ENCODE assay signal across 17 mouse cellular contexts in the genomic region with DNA sequence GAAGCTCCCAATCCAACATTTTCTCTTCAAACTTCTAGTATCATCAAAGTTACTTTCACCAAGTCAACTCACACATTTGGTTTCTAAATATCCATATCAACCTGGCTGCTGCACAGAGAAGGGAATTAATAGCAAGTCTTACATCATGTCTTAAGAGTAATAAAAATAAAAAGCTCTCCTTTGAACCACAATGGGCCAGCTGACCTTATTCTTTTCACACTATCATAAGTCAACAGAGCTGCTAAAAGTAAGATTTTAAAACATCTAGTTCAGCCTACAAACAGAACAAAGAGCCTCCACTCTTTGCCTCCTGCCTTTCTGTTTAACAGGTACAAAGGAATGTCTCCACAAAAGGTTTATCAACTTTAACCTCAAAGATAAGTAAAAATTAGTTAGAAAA. TPM values are rescaled to one million over a fixed set of nuclear protein-coding genes. Genes with fewer than 3 reads are reported as not detected.
A peak's percentile ranks its signal among the peaks of the same experiment; 100 is the strongest.
DNase-seq lines count a peak whose midpoint lies in the region; ATAC-seq and TF ChIP-seq lines count a peak whose summit lies in the region.
"Had no signal": no experiment of that assay in that cellular context is flagged by ENCODE, and none has a peak within 500 bp of the region (broad histone marks: within the 10 kb centered on the region; RNA-seq: fewer than 3 reads in every experiment).

No protein-coding gene starts in this region.

- no peak for DNase-seq in heart, adult 2 months
- DNase-seq in layer of hippocampus, adult 2 months (ENCODE audit: low spot score in 2 of 2), result no peak
- no peak for DNase-seq in layer of hippocampus, adult 9-10 months (ENCODE audit: low spot score)
- peak; percentile 23 for DNase-seq in lung, postnatal 0 days (ENCODE audit: low spot score)
- no peak for DNase-seq in lung, adult 2 months
- DNase-seq: adrenal gland, postnatal 10 days; cerebellum, adult 11-12 months; cerebellum, adult 9-10 months; cerebellum, postnatal 25 days; gastrocnemius, postnatal 25 days had no signal

- peak overlapping the region; percentile 63; the same call in 1 of the 2 replicates for H3K27ac ChIP-seq in heart, embryonic 13.5 days (replicated peaks)
- H3K27ac ChIP-seq in heart, adult 2 months, result no peak overlapping the region
- 0 out of 2 replicates have a peak overlapping the region, but pooled peaks have one; percentile 51 for H3K27ac ChIP-seq in layer of hippocampus, adult 2 months
- no peak overlapping the region for H3K27ac ChIP-seq in lung, postnatal 0 days (ENCODE audit: low read length)
- H3K27ac ChIP-seq in intestine, postnatal 0 days (ENCODE audit: low read depth, low read length), result no peak overlapping the region
- H3K27ac ChIP-seq in midbrain, embryonic 15.5 days, result no peak overlapping the region
- H3K27ac ChIP-seq: embryonic facial prominence, embryonic 12.5 days; forebrain, embryonic 15.5 days; hindbrain, embryonic 10.5 days; hindbrain, embryonic 14.5 days had no signal

- H3K4me1 ChIP-seq in heart, embryonic 13.5 days, result peaks cover 73% of the 10 kb centered on the region
- peaks cover 2% of the 10 kb centered on the region; the same call in 1 of the 2 replicates for H3K4me1 ChIP-seq in heart, adult 2 months (ENCODE audit: control insufficient read depth, insufficient read depth, low read length)
- peaks cover 6% of the 10 kb centered on the region; the same call in 1 of the 2 replicates for H3K4me1 ChIP-seq in lung, postnatal 0 days (ENCODE audit: insufficient read depth, low read depth, low read length)
- H3K4me1 ChIP-seq in lung, adult 2 months (ENCODE audit: control insufficient read depth, insufficient read depth, low read length), result peaks cover 14% of the 10 kb centered on the region
- H3K4me1 ChIP-seq in intestine, postnatal 0 days (replicated peaks; ENCODE audit: control insufficient read depth, insufficient read depth, low read length), result no peaks in the 10 kb centered on the region
- no peaks in the 10 kb centered on the region; the same call in 1 of the 2 replicates for H3K4me1 ChIP-seq in midbrain, embryonic 15.5 days

- TF ChIP-seq EP300 in heart, adult 2 months (IDR thresholded peaks at IDR 0.05; ENCODE audit: insufficient read depth, low read depth, low read length), result no peak
- TF ChIP-seq EP300 in lung, postnatal 0 days (IDR thresholded peaks at IDR 0.05), result no peak

- no peak for TF ChIP-seq CTCF in heart, adult 2 months (IDR thresholded peaks at IDR 0.05)
- no peak for TF ChIP-seq CTCF in layer of hippocampus, adult 2 months (conservative IDR thresholded peaks at IDR 0.05)
- TF ChIP-seq CTCF in lung, postnatal 0 days (IDR thresholded peaks at IDR 0.05), result no peak
- no peak for TF ChIP-seq CTCF in lung, adult 2 months (IDR thresholded peaks at IDR 0.05; ENCODE audit: insufficient read depth, low read length)
- no peak for TF ChIP-seq CTCF in intestine, postnatal 0 days (IDR thresholded peaks at IDR 0.05; ENCODE audit: low read depth)

- no peak overlapping the region for H3K4me3 ChIP-seq in heart, embryonic 13.5 days
- no peak overlapping the region for H3K4me3 ChIP-seq in heart, adult 2 months
- H3K4me3 ChIP-seq in layer of hippocampus, adult 2 months, result no peak overlapping the region
- no peak overlapping the region for H3K4me3 ChIP-seq in lung, postnatal 0 days (ENCODE audit: low read depth, low read length)
- H3K4me3 ChIP-seq in lung, adult 2 months (replicated peaks; ENCODE audit: extremely low read depth, low read depth, low read length), result no peak overlapping the region
- H3K4me3 ChIP-seq in intestine, postnatal 0 days (ENCODE audit: low read depth, low read length), result no peak overlapping the region
- no peak overlapping the region for H3K4me3 ChIP-seq in midbrain, embryonic 15.5 days
- H3K4me3 ChIP-seq: embryonic facial prominence, embryonic 12.5 days; forebrain, embryonic 15.5 days; hindbrain, embryonic 10.5 days had no signal

- peaks cover 3% of the 10 kb centered on the region for H3K79me2 ChIP-seq in heart, adult 2 months (replicated peaks; ENCODE audit: control insufficient read depth, insufficient read depth, low read length)

- no peak for TF ChIP-seq POLR2A in heart, adult 2 months (IDR thresholded peaks at IDR 0.05; ENCODE audit: insufficient read depth, low read depth, low read length)
- TF ChIP-seq POLR2A in lung, adult 2 months (IDR thresholded peaks at IDR 0.05; ENCODE audit: borderline replicate concordance, extremely low read depth, low read depth, low read length), result no peak

- H3K9me3 ChIP-seq in heart, embryonic 13.5 days, result no peaks in the 10 kb centered on the region
- H3K9me3 ChIP-seq in lung, postnatal 0 days (ENCODE audit: low read length), result no peaks in the 10 kb centered on the region
- H3K9me3 ChIP-seq in intestine, postnatal 0 days (ENCODE audit: control insufficient read depth), result no peaks in the 10 kb centered on the region
- no peaks in the 10 kb centered on the region for H3K9me3 ChIP-seq in midbrain, embryonic 15.5 days
- H3K9me3 ChIP-seq: embryonic facial prominence, embryonic 12.5 days; forebrain, embryonic 15.5 days; hindbrain, embryonic 10.5 days had no signal

- intact Hi-C loops in heart, adult 2 months (cut with DNase I), result no loop called here

- no peak overlapping the region for H3K4me2 ChIP-seq in heart, embryonic 13.5 days
- H3K4me2 ChIP-seq in lung, postnatal 0 days (replicated peaks; ENCODE audit: low read depth, low read length), result no peak overlapping the region
- no peak overlapping the region for H3K4me2 ChIP-seq in intestine, postnatal 0 days (replicated peaks; ENCODE audit: low read depth)
- H3K4me2 ChIP-seq in midbrain, embryonic 15.5 days, result no peak overlapping the region
- H3K4me2 ChIP-seq: embryonic facial prominence, embryonic 12.5 days; forebrain, embryonic 15.5 days; hindbrain, embryonic 14.5 days had no signal

- ATAC-seq in heart, embryonic 13.5 days (ENCODE audit: extremely low read depth, insufficient number of reproducible peaks, low FRiP score, low TSS enrichment), result no peak
- ATAC-seq in lung, postnatal 0 days, result no peak
- ATAC-seq in intestine, postnatal 0 days, result no peak
- ATAC-seq in midbrain, embryonic 15.5 days (replicated peaks), result no peak
- ATAC-seq: forebrain, embryonic 15.5 days had no signal

- peak overlapping the region; percentile 25; the same call in 1 of the 2 replicates for H3K9ac ChIP-seq in heart, embryonic 13.5 days
- H3K9ac ChIP-seq in heart, adult 2 months (ENCODE audit: low read depth, low read length), result no peak overlapping the region
- no peak overlapping the region for H3K9ac ChIP-seq in lung, postnatal 0 days (replicated peaks; ENCODE audit: low read depth)
- no peak overlapping the region for H3K9ac ChIP-seq in intestine, postnatal 0 days (ENCODE audit: low read depth, low read length)
- H3K9ac ChIP-seq in midbrain, embryonic 15.5 days, result no peak overlapping the region
- H3K9ac ChIP-seq: embryonic facial prominence, embryonic 12.5 days; forebrain, embryonic 15.5 days; hindbrain, embryonic 14.5 days had no signal

- no peaks in the 10 kb centered on the region for H3K36me3 ChIP-seq in heart, embryonic 13.5 days
- H3K36me3 ChIP-seq in heart, adult 2 months (ENCODE audit: control insufficient read depth, insufficient read depth, low read length), result peaks cover 4% of the 10 kb centered on the region; the same call in 1 of the 2 replicates
- H3K36me3 ChIP-seq in lung, postnatal 0 days (ENCODE audit: insufficient read depth, low read length), result no peaks in the 10 kb centered on the region
- no peaks in the 10 kb centered on the region for H3K36me3 ChIP-seq in intestine, postnatal 0 days (ENCODE audit: control insufficient read depth, insufficient read depth)
- no peaks in the 10 kb centered on the region for H3K36me3 ChIP-seq in midbrain, embryonic 15.5 days (replicated peaks)
- H3K36me3 ChIP-seq: embryonic facial prominence, embryonic 12.5 days; forebrain, embryonic 15.5 days; hindbrain, embryonic 10.5 days had no signal

- no peaks in the 10 kb centered on the region for H3K27me3 ChIP-seq in heart, embryonic 13.5 days (replicated peaks)
- H3K27me3 ChIP-seq in heart, adult 2 months (ENCODE audit: control insufficient read depth, insufficient read depth, low read length), result 0 out of 2 replicates have a peak, but pooled peaks cover 1% of the 10 kb centered on the region
- H3K27me3 ChIP-seq in lung, postnatal 0 days (replicated peaks; ENCODE audit: insufficient read depth, low read length), result no peaks in the 10 kb centered on the region
- no peaks in the 10 kb centered on the region for H3K27me3 ChIP-seq in intestine, postnatal 0 days (replicated peaks; ENCODE audit: control insufficient read depth, insufficient read depth, low read length)
- H3K27me3 ChIP-seq in midbrain, embryonic 15.5 days (replicated peaks), result no peaks in the 10 kb centered on the region
- H3K27me3 ChIP-seq: embryonic facial prominence, embryonic 12.5 days; forebrain, embryonic 15.5 days had no signal

RNA-seq across cellular contexts. Expression of a gene that starts 7.7 kb away (rescaled TPM):
- 7.6 and 8.6 TPM in 2 replicates for polyA plus RNA-seq in heart, embryonic 13.5 days (2015; fragmentation: Nextera tagmentation; extraction: Ambion mirVana)
- total RNA-seq in heart, adult 2 months (2021), result 1 to 10 TPM; 7.3 TPM
- 2.9 and 4.4 TPM in 2 replicates for polyA plus RNA-seq in heart, adult 2 months (2012; rRNA removed)
- total RNA-seq in layer of hippocampus, adult 2 months (2021), result 10 to 100 TPM; 20.2 to 24.1 TPM
- polyA plus RNA-seq in lung, postnatal 0 days (2015; fragmentation: Nextera tagmentation; extraction: Ambion mirVana), result 15.4 and 16.3 TPM in 2 replicates
- 10.8 and 14.4 TPM in 2 replicates for polyA plus RNA-seq in lung, adult 2 months (2012; rRNA removed)
- polyA plus RNA-seq in intestine, postnatal 0 days (2015; fragmentation: Nextera tagmentation; extraction: Ambion mirVana), result 3.2 and 3.5 TPM in 2 replicates
- 7.1 and 7.8 TPM in 2 replicates for polyA plus RNA-seq in midbrain, embryonic 15.5 days (2015; fragmentation: Nextera tagmentation; extraction: Ambion mirVana)

Comparison
In these comparisons a context has a peak if more than half of its experiments do, and no peak if none do; other contexts are left out.
1. H3K27ac ChIP-seq: peak in heart, embryonic 13.5 days (single experiment) and layer of hippocampus, adult 2 months (single experiment); none in heart, adult 2 months (single experiment), lung, postnatal 0 days (single experiment), intestine, postnatal 0 days (single experiment) and midbrain, embryonic 15.5 days (single experiment).